Mouse (Mus musculus) spleen, embryonic (tissue): ENCODE results near the gene Tomm34.

ENCODE experiments used
- CTCF ChIA-PET: fragments of 350-600 bp; sonication (Branson Sonifier 250); formaldehyde crosslinking; loops from one replicate; lab custom pipeline; 2022; lab: Charles Lee

Gene Tomm34

DNA sequence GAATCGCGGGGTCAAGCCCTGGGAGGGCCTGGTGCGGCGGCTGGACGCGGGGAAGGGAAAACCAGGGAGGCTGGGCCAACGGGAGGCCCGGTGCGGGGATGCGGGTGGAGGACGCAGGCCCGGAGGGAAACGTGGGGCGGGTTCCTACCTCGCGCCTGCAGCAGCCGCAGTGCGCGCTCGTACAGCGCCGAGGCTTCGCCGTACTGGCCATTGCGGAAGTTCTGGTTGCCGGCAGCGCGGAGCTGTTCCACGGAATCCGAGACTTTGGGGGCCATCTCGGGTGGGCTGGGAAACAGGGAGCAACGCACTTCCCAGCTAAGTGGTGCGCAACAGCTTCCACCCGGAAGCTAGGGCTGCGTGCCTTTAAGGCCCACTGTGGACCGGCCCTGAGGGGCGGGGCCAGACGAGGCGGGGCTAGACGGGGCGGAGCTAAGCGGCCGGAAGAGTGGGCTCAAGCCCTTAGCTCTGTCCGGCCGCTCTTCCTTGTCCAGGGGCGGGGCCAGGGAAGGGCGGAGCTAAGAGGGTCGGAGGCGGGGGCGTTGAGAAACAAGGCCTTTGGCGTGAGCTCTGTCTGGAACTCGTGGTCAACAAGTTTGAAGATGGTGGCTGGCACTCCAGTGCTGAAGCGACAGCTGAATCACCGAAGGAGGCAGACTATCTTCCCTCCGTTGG, at the start of gene Tomm34:
Gene Tomm34 (minus strand): TSS at position 405 of the 672 bp plus-strand sequence.
- CTCF ChIA-PET, result interaction anchor here (0.5 to 0.6 kb wide), 3 partner anchors 13 to 36 kb away, joined by 3 to 8 read pairs (median 4); no protein-coding TSS in a partner anchor

DNA sequence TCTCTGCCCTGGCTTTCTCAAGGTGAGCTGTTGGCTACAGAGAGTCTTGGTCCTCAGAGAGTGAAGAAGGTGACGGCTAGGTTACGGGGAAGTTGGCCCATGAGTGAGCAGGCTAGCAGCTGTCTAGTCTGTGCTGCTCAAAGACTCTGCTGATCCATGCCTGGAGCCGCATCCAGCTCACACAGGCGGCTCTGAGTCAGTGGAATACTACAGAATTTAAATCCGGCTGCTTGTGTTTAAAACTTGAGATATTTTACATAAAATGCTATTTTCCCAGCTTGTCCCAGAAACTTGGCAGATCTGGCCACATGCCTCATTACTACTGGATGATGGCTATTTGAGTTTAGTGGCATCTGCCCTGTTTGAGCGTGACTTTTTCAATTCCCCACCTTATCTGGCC, 48.5 kb upstream of the Tomm34 start:
- CTCF ChIA-PET, result no interaction called here

DNA sequence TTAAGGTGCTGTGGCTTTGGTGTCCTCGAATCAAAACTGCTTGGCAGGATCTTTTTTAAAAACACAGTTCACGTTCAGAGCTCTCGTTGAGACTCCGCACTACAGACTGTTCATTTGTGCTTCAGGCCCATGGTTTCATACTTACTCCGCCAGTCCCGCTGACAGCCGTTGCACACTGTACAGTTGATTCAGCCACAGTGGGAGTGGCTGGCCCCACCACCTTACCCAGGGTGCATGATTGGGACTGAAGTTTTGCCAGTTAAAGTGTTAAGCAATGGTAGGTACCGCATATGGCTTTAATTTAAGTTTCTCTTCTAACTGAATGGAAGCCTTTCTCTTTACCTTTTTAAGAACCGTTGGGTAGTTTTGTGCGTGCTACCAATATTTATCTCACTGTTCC, 44.6 kb upstream of the Tomm34 start:
- CTCF ChIA-PET, result no interaction called here

DNA sequence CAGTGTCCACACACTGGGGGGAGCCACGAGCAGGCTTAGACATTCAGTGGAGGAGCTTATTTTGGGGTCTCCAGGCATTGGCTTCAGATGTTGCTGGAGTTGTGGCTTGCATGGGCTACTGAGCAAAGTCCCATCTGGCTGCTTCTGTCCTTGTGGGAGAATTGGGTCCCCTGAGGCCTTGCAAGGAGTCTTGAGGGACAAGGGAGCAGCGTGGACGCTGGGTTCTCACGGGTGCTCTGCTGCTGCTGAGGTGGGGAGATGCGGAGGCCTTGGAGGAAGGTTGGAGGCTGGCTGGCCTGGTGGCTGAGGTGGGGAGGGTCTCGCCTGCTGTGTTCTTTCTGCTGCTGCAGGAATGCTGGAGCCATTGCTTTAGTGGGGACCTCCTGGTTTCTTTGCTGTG, 43.1 kb upstream of the Tomm34 start:
- CTCF ChIA-PET, result interaction anchor here (0.6 kb wide), 1 partner anchor 66 kb away, joined by 6 read pairs; no protein-coding TSS in a partner anchor

DNA sequence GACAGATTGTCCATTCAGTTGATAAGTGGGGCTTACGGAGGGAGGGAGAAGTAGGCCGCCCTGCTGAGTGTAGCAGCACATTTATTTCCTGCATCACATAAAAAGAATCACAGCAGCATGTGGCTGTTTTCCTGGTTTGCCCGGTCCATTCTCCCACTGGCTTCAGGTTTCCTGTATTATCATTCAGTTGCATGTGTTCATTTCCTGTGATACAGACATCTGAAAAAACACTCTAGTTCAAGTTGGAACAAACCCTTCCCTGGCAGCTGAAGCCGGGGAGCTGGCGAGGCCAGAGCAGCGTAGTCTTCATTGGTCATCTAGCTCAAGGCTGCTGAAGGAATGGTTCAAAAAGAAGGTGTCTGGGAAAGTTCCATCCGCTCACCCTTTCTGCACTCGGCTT, 40.6 kb upstream of the Tomm34 start:
- CTCF ChIA-PET, result no interaction called here

DNA sequence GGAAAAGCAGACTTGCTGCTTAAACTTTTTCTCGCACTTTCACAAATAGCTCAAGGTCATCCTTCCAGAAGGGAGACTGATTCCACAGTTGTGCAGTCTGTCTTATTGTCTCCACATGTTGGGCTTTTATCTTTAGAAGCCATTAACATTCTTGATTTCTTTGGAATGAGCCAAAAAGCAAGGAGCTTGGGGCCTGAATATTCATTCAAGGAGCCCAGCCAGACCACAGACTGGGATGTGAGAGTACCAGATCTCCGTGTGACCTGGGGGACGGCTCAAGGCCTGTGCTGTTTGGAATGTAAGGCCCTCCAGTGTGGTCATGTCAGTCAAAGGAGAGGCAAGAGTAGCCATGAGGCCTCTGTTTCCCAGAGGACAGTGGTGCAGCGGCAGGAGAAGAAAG, 37.5 kb upstream of the Tomm34 start:
- CTCF ChIA-PET, result interaction anchor here (0.6 kb wide), 1 partner anchor 48 kb away, joined by 3 read pairs; no protein-coding TSS in a partner anchor

DNA sequence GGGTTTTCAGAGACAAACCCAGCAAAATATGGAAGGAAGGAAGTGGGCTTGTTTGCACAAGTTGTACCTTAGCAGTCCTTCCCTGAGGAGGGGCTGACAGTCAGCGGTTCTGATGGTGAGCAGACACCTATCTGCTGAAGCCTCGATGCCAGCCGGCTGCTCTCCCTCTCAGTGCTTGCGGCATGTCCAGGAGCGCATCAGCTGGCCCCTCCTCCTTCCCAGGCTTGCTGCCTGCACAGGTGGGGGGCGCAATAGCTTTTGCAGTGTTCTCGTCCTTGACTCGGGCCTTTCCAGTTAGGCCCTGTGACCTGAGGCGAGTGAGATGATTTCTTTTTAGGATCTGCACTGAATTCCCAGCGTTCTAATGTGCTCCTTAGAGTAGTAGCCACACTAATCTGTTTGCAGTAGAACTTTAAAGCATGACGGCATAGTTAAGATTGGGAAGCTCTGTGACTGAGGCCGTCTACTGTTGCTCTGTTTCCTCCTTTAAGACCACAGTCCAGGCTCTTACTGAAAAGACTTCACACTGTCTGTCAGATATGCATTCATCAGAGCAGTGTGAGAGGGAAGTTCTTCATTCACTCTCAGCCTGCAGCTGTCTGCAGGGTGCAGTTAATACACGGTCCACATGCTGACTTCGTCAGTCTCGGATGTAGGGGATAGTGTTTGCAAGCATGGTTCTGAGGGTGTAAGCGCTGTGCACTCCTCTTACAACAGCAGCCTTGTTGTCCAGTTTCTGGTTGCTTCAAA, 36.3 kb upstream of the Tomm34 start:
- CTCF ChIA-PET, result interaction anchor here (0.6 kb wide), 1 partner anchor 37 kb away, joined by 8 read pairs; the partner anchor contains the start of gene Stk4

DNA sequence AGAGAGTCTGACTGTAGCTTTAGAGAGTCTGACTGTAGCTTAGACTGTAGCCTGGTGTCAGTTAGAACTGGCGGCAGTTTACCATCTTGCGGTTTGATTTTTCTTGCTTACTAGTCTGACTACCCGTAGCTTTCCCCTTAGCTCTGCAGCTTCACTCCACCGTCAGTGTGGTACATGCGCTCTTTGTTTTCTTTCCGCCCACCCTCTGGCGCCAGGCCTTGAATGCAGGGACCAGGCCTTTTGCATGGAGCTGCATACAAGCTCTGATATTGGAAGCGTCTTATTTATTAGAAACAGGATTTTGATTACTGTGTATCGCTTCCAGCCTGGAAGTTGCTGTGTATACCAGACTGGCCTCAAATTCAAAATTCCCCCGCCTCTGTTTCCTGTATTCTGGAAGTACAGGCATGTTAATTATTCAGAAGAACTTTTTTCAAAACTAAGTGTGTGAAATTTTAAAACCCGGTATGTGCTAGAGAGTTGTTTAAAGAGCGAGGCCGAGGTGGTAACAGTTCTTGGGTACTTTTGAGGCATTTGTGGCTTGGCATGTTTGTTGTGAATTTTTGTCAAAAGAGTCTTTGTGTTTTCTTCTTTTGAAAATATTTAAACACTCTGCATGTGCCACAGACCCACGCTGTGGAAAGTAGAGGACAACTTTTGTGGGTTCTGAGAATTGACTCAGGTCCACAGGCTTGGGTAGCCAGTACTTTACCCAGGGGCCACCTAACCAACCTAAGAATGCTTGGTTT, 35.5 kb upstream of the Tomm34 start:
- CTCF ChIA-PET, result interaction anchor here (0.6 kb wide), 1 partner anchor 36 kb away, joined by 8 read pairs; the partner anchor contains the start of gene Stk4

DNA sequence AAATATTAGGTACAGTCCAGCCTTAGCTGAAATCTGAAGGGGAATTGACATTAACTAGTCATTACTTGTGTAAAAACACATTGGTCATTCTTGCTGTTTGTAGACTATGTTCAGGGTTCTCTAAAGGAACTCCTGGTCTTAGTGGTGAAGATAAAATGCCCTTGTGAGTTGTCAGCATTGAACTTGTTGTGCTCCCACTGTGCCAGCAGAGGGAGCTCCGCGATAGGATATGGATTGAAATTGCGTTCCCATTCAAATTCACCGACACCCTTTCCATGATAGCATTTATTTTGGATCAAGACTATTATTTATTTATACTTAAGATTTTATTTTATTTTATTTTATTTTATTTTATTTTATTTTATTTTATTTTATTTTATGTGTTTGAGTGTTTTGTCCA, 32.5 kb upstream of the Tomm34 start:
- CTCF ChIA-PET, result interaction anchor here (1.1 to 1.3 kb wide), 2 partner anchors 55 to 76 kb away, joined by 3 to 20 read pairs; no protein-coding TSS in a partner anchor

DNA sequence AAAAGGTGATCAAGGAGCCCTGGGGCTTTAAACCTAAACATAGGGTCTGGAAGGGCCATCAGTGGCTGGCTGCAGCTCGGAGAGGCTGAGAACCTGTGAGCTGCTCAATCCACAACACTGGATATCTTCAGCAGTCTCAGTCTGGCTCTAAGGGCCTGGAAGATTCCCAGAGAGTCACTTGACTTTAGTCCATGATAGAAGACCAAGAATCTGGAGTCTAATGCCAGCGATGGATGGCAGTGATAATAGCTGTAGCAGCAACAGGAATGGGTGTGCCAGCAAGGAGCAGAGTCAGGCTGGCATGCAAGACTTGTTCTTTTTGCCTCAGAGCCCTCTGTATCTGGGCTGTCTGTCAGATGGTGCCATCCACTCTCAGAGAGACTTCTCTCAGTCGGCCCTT, 31.4 kb upstream of the Tomm34 start:
- CTCF ChIA-PET, result interaction anchor here (0.9 kb wide), 1 partner anchor 8 kb away, joined by 3 read pairs; no protein-coding TSS in a partner anchor

DNA sequence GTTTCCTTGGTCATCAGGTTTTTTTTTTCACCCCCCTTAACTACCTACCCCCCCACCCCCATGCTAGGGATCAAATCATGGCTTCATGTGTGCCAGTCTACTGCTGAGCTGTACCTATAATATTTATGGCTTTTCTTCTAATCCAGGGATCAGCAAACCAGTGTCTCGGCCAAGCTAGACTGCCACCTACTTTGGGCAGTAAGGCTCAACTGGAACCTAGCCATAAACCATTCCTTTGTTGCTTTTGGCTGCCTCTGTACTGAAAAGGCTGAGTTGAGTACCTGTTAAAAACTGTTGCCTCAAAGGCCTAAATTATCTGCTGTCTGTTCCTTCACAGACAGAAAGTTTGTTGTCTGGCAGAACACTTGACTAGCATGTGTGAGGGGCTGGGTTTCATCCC, 31.0 kb upstream of the Tomm34 start:
- CTCF ChIA-PET, result interaction anchor here (0.9 kb wide), 1 partner anchor 8 kb away, joined by 3 read pairs; no protein-coding TSS in a partner anchor

DNA sequence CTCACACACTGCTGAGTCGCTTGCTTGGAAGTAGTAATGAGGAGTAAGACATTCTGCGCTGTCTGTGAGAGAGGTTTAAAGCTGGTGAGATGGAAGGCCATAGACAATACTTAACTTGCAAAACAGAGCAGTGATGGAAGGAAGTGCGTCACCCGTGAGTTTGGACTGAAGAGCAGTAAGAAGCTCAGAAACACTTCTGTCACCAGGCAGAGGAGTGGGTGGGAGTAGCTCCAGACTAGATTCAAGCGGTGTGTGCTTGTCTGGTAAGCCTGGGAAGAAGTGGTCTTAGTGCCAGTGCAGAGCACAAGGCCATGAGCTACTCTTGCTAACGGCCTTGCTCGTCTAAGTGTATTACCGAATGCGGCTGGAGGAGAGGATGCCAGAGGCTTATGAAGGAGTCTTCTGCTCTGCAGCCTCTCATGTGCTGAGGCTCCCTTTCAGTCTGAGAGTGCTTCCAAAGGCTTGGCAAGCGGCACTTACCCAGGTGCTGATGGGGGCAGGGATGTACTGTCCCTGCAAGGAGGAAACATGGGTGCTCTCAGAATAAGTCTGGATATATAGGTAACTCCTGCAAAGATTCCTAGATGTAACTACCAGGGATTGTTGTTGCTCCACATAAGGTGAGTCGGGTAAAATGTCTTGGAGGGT, 27.8 kb upstream of the Tomm34 start:
- CTCF ChIA-PET, result interaction anchor here (0.6 kb wide), 1 partner anchor 9 kb away, joined by 4 read pairs; no protein-coding TSS in a partner anchor

DNA sequence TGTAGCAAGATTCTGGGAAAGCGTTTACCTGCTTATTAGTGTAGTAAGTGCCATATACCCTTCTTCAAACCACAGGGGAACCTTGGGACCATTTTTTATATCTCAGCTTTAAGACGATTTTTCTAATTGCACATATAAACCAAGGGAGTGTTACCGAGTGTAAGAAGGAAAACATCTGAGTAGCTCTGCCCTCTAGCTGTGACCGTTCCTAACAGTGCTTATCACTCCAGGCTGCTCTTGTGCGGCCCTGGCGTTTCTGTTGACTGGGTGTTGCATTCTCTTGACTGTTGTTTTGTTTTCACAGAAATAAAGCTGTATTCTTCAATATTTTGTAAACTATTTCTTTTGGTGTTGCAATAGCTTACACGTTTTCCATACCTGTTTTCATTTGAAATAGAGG, 23.2 kb upstream of the Tomm34 start:
- CTCF ChIA-PET, result interaction anchor here (0.5 to 1.2 kb wide), 3 partner anchors 8 to 64 kb away, joined by 3 to 6 read pairs (median 5); no protein-coding TSS in a partner anchor

DNA sequence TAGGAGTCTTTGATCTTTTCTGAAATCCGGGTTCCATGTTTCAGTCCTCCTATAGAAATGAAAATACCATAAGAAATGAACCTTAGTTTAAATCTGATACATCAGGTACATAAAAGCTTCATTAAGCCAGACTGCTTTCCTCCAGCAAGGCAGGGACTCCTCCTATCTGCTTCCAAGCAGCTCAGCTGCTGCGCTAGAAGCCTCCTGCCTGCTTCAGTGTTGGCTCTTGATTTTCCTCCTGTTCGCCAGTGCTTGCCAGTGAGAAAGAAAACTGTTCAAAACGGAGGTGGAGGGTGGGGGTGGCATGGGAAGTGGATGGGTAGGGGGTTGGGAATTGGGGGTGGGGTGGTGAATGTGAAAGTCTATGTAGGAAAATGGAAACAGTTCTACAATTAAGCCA, 18.5 kb upstream of the Tomm34 start:
- CTCF ChIA-PET, result interaction anchor here (0.7 kb wide), 1 partner anchor 9 kb away, joined by 4 read pairs; no protein-coding TSS in a partner anchor

DNA sequence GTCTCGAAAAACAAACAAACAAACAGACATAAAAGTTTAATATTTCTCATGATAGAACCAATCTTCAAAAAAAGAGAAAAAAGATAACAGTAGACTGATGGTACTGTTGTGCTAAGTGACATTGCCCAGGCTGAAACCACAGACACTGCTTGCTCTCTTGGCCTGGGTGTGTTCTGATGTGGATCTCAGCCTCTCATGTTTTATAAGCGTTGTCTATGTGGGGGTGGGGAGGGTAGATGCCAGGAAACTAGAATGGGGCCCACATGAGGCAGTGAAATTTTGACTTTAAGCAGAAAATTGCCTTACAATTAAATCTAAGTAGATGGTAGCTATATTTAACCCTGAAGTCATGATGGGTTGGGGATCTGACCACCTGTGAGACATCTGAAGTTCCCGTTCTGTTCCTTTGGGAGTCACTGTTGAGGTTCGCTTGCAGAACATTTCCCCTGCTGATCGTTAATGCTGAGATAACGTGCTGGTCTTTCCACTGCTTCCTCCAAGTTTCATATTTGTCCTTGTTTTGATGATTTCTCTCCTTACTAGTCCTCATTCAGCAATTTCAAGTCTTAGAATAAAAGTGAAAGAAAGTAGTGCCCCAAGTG, 16.5 kb upstream of the Tomm34 start:
- CTCF ChIA-PET, result no interaction called here

DNA sequence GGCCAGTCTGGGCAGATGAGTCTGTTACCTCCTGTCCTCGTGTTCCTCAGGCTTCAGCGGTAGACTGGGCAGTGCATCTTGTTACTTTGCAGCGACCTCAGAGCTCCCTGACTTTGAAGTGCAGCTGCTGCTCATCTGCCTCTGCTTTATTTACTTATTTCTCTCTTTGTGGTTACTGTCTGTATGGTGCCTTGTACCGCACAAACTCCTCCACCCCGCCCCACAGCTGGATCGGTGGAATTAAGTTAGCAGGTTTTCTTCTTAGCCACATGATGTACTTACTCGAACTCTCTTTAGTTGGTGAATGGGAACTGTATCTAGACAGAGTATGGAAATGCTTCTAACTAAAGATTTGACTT, 13.4 kb upstream of the Tomm34 start:
- CTCF ChIA-PET, result interaction anchor here (0.7 kb wide), 1 partner anchor 14 kb away, joined by 3 read pairs; no protein-coding TSS in a partner anchor

DNA sequence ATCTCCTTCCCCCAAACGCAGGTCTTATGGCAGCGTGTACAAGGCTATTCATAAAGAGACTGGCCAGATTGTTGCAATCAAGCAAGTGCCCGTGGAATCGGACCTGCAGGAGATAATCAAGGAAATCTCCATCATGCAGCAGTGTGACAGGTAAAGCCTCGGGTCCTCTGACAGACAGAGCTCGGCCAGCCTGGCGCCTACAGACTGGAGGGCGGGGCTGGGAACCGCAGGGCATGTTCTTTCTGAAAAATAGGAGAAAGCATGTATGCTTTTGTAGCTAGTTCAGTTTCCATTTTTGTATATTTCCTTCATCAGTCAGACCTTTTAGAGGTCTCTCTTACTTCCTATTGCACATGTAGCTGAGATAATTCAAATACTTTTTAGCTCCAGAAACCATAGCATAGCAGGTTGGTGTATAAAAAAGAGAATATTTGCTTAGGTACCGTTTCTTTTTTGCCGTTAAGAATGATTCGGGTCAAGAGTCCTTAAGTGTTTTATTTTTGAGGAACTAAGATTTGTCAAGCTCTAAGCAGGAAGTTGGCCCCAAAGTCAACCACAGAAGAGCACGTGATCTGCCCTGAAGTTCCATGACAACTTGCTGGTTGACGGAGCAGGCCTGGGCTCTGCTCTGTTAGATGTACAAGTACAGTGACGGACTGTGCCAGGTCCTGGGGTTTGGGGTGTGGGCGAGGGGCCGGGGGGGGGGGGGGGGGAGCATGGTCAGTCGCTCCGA, 12.8 kb upstream of the Tomm34 start:
- CTCF ChIA-PET, result interaction anchor here (0.7 kb wide), 1 partner anchor 13 kb away, joined by 3 read pairs; no protein-coding TSS in a partner anchor

DNA sequence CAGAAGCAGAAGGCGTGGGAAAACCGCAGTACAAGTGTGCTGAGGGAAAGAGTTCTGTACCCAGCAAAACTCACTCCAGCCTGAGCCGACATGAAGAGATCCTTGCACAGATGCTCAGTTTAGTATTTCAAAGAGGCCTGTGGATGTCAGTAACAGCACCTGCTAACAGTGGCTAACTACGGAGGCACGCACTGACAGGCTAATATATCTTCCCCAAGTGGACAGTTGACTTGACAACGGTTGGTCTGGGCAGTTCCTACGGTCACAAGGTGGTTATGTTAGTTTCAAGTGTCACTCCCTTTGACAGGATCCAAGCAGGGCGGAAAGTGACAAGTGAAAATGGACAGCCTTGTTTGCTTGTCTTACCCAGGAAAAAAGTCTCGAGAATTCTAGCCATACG, 11.2 kb upstream of the Tomm34 start:
- CTCF ChIA-PET, result no interaction called here

DNA sequence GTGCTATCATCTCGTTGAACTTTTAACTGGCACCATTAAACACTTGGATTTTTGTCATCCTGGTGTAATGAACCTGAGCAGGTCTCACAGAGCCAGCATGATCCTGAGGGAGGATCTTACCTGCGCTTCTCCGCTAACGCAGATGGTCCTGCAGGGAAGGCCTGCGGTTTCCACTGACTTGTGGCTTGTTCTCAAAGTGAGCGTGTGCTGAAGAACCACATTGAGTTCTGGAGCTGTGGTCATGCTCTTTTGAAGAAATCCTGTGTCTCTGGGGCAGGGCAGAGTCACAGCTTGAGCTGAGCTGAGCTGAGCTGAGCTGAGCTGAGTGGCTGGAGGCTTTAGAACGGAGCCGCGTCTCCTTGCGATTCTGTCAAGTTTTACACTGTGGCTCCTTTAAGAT, 10.6 kb upstream of the Tomm34 start:
- CTCF ChIA-PET, result no interaction called here

DNA sequence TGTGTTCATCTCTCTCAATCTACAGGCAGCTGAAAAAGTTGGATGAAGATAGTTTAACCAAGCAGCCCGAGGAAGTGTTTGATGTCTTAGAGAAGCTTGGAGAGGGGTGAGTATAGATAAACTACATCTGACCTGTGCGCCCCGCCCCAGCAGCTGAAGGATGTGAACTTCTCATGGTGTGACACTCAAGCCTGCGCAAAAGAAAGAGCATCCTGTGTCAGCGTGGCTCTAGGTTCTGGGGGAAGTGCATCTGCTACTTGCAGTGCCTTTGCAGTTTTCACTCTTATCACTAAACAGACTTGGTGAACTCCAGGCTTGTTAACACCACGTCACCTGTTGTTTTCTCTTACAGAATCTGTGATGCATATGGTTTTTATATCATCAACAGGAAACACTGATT, 8.5 kb upstream of the Tomm34 start:
- CTCF ChIA-PET, result no interaction called here
